Mouse (Mus musculus): Measurements from ENCODE around the gene Tspan9.

Tspan9 gene

DNA sequence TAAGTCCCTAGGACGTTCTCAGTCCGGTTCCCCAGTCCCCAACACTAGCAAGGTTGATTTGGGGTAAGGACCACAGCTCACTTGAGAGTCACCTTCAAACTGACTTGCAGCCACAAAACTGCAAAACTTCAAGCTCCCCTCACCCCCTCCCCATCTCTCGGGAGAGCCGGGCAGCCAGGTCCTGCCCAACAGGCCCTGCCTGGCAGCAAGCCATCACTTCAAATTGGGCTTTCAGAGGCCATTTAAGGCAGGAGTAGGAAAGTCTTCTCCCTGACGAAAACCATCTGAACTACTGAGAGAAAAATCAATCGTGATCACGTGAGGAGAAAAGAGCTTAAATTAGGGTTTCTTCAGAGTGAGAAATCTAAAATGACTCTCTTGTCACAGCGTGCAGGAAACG lies 44.2 kb downstream of the Tspan9 start:
- DNase-seq: no peak

DNA sequence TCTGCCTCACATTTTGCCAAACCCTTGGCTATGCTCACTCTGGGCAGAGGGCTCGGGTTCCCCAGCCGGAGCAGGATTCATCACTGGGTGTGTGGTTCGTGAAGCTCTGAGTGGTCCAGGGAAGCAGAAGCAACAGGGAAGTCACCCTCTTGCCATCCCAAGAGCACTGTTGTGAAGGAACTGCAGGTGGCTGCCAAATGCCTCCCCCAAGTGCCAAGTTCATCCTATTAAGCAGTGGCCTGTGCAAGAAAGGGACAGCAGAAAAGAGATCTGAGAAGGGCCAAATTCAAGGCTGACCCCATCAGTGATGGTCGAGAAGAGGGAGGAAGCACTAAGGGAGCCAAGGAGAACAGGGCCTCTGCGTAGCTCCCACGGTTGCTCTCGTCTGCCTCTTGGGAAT lies 46.9 kb downstream of the Tspan9 start:
- DNase-seq: no peak

DNA sequence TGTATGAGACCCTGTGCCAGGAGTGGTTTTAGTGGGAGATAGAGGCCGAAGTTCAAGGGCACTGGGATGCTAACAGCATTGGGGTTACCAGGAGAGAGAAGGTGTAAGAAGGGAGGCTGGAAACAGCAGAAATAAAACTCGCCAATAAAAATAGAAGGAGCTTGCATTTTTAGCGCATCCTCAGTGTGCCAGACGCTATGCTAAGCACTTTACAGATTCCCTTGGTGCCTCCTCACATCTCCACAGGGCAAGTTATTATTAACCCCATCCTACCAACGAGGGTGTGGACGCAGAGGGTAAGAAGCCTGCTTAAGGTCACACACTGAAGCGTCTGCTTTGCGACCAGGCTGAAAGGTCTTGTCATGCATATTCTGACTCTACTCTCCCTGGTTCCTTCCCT lies 47.5 kb downstream of the Tspan9 start:
- DNase-seq: no peak

DNA sequence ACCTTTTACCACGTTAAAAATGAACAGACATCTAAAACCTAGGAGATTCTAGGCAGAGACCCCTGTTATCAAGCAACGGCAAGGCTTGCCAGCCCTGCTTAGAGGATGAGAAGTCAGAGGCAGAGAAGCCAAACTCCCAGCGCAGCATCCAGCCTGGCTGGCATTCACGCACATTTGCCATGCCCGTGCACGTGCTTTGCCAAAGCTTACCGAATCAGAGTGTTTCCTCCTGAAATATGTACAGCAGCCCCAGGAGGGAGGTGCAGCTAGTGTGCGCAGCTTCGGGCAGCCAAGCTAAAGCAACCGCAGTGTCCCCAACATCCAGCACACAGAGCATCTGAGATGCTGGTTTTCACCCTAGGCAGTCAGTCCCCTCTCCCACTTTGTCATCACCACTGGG lies 48.3 kb downstream of the Tspan9 start:
- DNase-seq: no peak

DNA sequence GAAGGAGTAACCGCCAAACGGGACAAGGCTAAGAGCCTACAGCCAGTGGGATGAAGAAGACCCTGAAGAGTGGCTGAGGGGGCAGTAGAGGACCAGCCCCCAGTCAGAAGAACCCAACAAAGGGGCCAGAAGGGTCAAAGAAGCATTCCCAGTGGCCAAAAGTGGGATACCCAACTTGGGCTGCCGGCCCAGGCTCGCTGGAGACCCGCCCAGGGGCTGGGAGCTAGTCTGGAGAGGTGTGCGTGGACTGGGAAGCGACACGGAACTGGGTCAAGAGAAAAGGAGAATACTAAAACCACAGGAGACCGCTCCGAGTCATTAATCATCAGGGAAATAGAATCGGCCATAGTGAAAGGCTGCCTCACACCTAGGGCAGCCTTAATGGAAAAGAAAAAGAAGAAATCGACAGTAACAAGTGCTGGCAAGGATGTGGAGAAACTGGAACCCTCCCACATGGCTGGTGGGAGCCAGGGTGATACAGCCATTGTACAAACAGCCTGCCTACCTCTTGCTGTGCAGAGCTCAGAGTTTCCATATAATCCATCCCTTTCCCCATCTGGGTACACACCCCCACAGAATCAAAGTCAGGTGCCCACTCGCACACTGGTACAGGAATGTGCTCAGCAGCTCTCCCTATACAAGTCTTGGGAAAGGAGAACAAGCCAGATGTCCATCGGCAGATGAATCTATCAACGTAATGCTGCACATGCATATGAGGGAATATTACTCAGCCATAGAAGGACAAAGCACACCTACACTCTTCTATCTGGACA lies 49.4 kb downstream of the Tspan9 start:
- DNase-seq: no peak

DNA sequence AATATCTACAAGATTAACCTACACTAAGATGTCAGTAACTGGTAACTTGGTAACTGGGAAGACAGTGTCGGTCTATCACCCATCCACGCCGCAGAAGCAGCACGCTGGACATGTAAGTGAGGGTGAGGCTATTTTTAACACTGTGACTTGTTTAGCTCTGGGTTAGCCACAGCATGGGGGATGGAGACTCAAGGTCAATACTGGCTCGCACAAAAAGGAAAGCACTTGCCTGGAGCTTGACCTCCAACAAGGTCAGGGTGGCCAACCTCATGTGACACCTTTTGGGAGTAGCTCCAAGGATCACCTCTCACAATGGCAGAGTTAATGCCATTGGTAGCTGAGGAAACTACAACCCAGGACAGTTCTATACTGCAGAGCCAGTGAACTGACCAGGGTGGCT lies 50.8 kb downstream of the Tspan9 start:
- DNase-seq: no peak

DNA sequence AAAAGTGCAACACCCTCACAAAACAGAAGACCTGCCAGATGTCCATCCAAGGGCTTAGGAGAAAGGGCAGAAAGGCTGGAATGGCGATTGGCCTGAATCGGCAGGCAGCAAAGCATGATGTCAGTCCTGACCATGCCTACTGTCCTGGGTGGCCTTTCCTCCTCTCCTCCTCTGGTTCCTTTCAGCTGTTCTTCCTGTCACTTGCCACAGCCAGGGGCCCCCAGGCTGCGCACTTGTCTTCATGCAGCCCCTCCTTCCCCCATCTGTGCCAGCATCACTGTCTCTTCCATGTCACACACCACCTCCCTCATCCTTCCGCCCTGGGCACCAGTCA lies 51.6 kb downstream of the Tspan9 start:
- no peak for DNase-seq

DNA sequence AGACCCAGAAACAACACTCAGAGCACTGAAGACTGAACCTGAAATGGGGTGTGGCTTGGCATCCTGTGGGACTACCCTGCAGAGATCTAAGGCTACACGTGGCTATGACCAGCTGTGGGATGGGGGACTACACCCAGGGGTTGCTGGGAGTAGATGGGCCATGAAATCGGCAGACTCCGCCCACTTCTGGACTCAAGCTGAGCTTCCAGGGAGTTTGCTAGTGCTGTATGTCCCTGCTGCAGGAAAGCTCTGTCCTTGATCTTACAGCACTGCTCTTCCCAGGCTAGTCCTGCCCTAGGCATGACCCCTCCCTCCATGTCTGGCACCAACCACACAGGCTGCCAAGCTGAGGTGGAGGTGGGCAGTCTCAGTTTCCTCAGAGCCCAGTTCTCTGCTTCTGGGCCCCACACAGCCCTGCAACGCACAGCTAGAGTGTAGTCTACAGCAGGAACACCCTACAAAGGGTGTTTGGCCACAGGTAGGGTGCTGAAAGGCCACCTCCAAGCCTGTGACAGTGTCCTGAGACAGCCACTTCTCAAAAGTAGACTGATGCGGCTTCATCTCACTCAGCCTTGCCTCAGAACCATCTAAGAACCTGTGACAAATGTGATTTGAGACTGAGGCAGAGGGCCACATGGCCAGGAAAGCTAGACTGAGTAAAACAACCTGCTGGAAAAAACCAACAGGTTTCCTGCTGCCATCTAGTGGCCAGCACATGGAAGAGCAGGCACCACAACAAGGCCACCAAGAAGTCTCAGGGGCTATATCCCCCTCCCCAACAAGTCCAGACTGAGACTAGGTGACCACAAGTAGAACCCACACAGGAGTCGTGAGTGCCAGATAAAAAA lies 52.2 kb downstream of the Tspan9 start:
- DNase-seq: no peak

DNA sequence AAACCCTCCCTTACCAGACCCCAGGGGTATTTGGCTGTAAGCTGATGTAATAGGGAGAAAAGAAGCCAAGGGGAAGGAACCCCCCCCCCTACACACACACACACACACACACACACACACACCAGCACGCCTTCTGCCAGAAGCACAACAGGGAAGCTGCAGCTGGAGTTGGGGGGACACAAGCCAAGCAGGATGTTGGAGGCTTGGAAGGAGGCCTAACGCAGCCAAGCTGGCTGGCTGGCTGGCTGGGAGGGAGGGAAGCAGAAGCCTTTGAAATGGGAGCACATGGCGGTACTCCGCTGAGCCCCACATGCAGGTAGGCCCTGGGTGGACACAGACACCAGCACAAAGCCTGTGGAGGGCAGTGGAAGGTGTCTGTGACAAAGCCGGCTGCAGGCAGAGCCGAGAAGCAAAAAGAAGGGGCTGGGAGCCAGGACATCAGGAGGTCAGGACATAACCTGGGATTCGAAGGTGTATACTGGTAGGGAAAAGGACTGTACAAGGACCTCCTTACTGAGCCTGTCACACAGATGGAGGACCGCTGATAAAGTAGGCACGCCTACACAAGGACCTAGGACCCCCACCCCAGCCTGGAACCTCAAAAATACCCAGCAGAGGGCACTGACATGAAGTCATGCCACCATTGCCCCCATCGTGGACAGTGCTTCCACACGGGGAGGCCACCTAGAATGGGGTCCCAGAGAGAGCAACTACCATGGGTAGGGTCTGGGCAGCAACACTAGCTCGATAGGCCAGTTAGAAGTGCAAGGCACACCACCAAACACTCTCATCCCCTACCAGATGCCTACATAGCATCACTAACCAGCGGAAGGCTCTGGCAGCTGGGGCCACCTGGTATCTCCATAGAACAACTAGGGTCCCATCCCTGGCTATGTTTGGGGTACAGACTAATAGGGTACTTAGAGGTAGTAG lies 53.4 kb downstream of the Tspan9 start:
- DNase-seq: no peak

DNA sequence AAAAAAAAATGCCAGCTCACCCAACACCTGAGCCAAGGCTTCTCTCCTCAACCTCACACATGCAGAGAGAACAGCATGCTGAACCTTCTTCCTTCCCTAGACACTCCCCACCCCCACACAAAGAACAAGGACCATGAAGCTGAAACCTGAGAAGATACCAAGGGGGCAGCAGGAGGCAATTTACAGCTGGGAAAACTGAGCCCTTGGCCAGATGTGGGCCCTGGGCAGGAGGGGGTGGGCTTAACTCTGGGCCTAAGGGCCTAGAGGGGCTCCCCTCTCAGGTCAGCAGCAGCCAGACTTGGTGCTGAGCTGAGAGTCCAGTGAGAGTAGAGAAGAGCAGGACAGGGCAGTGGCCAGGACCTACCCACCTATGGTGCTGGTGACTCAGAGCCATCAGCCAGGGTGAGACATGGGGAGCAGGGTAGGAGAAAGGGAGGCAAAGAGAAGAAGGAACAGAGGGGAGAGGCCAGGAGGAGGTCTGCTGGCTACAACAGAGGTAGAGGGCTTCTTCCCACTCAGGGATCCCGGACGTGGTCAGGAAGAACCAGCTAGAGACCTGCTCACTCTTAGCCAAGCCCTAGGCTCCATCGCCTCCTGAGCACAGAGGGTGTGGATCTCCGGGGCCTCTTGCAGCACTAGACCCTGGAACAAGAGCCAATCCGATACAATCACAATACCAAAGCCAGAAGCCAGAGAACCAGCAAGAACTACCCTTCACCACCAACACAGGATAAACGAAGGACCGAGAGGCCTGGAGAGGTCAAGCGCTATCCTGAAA lies 54.5 kb downstream of the Tspan9 start:
- DNase-seq: no peak

DNA sequence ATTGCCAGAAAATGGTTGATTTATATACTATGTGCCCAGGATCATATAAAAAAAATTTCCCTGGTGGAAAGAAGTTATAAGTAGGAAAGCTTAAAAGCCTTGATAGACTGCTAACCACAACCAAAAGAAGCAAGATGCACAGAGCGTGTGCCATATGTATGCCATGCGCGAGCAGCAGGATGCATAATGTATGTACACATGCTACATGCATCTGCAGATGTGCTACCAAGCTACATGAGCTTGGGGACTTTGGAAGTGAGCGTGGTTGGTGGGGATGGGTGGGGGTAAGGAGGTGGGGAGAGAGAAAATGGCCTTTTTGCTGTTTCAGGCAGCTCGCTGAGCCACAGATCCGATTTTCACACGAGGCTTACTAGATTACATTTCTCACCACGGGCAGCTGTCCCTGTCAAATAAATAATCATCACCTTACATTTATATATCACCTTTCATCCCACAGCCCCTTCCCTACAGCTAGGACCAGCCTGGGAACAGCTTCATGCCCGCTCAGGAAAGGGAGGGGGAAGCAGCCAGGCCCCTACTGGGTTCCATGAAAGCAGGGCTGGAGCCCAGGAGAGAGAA lies 57.8 kb downstream of the Tspan9 start:
- DNase-seq: no peak

DNA sequence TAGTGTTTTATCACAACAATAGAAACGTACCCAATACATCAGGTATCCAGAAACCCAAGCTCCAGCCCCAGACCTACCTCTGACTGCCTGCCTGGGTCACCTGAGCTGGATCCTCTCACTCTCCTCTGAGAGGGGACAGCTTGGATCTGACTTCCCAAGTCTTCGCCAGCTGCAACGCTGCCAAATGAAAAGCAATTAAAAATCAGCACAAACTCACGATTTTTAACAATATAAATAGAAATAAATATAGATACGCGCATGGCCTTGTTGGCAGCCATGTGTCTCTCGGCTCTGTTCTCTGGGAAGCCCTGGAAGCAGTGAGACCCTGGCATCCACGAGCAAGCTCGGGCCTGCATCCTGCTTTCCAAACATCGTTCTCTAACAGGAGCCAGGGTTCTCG lies 60.1 kb downstream of the Tspan9 start:
- DNase-seq: no peak

DNA sequence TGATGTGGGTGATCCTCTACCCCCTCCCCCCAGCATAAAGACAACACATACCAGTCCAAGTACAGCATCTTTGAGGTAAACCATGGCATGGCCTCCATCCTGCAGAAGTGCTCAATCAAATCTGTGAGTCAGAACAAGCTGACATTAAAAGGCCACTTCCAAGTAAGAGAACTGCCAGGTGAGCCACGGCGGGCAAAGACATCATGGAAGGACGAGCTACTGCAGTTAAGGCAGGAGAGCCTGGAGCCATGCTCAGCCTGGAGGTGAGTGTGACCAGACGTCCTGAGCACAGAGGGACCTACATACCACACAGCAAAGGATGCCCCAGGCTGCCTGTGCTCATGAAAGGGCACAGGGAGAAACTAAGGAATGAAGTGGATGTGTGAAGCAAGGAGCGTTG lies 61.6 kb downstream of the Tspan9 start:
- no peak for DNase-seq

DNA sequence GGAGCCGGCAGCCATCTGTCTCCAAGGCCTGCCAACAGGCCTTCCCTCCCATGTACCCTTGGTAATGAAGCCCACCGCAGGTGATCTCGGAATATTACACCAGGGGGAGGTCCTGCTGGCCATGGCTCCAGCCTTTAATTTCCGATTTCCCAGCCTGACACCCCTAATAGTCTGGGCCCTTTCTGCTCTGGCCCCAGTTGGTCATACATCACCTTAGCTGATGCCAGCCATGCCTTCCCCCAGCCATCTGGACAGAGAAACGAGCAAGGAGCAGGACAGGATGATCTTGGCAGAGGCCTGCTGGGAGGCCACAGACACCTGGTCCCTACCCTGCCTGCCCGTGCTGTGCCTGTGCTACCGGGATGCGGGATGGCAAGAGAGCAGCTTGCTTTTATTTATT lies 62.1 kb downstream of the Tspan9 start:
- no peak for DNase-seq

DNA sequence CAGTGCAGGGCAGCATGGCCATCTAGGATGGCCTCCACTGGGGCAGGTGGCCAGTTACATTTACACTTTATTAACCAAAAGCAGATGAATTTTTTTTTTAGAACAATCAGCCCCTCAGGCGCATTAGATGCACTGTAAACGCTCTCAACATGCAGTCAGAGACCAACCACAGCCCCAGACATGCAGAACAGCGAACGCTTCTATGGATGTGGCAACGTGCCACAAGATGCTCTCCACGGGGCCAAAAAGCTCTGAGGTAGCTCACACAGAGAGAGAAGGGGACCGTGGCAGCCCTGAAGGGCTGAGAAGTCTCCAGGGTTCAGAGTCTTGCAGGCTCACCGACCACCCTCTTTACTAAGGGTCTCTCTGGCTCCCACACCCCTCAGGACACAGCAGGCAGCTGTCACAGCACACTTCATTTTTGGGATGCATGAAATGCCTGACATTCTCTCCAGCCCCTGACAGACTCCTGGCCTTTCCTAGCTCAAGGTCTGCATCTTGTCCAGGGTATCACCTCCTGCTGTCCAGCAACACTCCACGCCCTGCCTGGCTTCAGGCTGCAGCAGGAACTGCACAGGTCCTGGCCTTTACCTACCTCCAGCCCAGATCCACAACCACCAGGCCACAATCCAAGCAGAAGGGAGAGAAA lies 63.7 kb downstream of the Tspan9 start:
- no peak for DNase-seq

DNA sequence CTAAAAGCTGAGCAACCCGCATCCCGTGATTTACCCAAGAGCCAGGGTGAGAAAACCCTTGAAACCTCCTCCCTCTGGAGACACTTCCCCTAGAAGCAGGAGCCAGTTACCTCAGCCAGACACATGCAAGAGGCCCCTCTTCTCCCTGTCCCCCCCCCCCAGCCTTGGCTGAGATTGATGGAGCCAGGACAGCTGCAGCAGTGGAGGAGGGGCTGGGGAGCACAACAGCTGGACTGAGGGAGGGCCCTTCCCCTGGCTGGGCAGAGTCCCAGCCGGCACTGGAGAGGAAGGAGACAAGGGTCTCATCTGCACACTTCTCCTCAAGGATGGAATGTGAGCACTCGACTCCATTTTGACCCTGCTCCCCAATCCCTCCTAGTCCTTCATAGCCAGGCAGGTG lies 64.9 kb downstream of the Tspan9 start:
- no peak for DNase-seq

DNA sequence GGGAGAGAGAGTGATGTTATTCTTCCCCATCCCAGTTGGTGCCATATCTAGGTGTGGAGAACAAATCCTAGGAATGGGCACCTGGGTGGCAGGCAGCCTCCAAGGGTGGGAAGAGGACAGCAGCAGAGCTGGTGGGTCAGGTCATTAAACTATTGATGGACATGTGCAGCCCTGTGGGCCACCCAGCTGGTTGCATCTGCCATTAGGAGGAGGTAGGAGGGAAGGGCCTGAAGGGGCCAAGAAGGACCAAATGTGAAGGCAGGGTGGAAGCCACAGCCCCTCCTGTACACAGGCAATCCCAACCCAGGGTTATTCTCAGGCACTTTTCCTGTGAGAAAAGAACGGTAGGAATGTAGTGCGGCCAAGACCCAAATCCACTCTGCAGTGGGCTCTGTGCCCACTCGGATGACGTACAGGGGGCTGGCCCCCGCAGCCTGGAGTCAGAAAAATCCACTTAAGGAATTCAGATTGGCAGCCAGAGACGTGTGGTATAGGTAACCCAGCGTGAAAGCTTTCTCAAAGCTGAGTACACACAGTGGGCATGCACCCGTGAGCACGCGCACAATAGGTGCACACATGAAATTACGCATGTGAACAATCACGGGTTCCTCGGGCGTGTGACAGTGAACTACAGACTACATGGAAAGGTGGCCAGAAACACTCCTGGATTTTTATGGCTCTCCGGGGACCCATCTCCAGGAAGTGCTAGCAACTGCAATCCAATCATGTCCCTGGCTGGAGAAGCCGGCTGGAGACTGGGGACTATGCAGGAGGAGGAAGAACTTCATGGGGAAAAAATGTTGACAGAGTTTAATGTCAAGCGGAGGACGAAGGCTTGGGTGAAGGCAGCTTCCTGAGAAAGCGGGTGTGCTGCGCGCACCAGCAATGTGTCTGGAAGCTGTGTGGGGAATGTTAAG lies 67.0 kb downstream of the Tspan9 start:
- no peak for DNase-seq

DNA sequence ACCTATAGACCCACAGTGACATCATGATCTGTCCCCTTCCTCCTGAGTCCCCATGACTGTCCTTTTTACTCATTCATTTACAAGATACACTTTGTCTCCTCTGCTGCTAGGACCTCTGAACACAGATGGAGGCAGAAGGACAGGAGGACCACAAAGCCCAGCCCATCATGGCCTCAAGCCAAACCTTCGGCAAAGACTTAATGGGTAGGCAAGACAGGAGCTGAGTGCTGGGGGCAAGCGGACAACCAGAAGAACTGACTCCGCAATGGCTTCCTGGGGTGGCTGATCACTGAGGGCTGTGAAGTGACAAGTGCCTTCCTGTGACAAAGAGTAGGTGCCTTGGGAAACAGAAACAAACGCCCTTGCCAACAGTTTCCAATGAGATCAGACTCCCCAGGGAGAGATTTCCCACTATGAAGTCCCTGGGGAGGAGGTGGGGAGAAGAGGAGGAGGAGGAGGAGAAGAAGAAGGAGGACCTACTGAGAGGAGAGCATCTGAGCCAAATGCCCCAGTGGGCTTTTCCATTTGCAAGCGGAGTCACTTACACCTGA lies 67.9 kb downstream of the Tspan9 start:
- no peak for DNase-seq

DNA sequence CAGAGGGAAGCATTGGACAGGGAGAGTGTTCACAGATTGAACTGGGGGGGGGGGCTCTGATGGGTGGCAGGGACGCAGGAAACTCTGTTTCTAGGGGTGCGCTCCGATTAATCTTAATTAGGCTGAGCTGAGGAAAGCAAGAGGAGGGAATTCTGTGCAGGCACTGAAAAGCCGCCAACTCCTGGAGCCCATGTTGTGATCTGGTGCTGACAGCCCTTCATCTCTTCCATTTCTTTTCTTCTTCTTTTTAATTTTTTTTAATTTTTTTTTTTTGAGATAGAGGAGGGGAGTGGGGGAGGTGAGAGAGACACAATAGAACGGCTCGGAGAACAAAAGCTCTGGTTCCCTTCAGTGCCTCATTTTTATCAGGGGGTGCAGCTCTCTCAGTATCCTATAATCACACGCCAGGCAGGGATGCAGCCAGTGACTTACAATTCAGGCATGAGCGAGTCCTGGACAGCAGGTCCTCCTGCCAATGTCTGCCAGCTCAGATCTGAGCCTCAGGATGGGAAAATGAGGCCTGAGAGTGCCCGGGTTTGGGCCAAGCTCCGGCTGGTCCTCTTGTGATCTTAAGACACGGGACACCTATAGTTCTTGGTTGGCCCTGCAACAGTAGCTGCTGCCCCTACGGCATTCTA lies 72.4 kb downstream of the Tspan9 start:
- DNase-seq: no peak
